Mouse (Mus musculus) hindbrain, postnatal 0 days (tissue): ENCODE data around the gene Aldh1a2. TPM values are rescaled to one million over a fixed set of nuclear protein-coding genes. Genes with fewer than 3 reads are reported as not detected.

Experiments used
- ATAC-seq: fragments of 200-750 bp; cut with Nextera tagmentation; 2 replicates; pipeline ENCODE4 v1.8.0; 2017; ENCODE audit warnings: mild to moderate bottlenecking, moderate TSS enrichment, moderate library complexity
- DNase-seq: peaks from one replicate; pipeline ENCODE4 v3.0.0-alpha.2; 2015; ENCODE audit warnings: low spot score
- H3K27ac ChIP-seq: fragments of 300-500 bp; sonication (generic); 2 replicates; pipeline ENCODE4 v1.5.1; 2014; ENCODE audit warnings: mild to moderate bottlenecking
- H3K27me3 ChIP-seq: fragments of 300-500 bp; sonication (generic); 2 replicates; pipeline ENCODE4 v1.6.1; 2014; ENCODE audit warnings: low read length, mixed read lengths; ENCODE audit not compliant: insufficient read depth
- H3K36me3 ChIP-seq: fragments of 300-500 bp; sonication (generic); 2 replicates; pipeline ENCODE4 v1.6.1; 2014; ENCODE audit warnings: low read length, mixed read lengths; ENCODE audit not compliant: insufficient read depth
- H3K4me1 ChIP-seq: fragments of 300-500 bp; sonication (generic); 2 replicates; pipeline ENCODE4 v1.6.1; 2014; ENCODE audit warnings: antibody characterized with exemption, low read length, mixed read lengths; ENCODE audit not compliant: insufficient read depth
- H3K4me2 ChIP-seq: fragments of 300-500 bp; sonication (generic); 2 replicates; pipeline ENCODE4 v1.6.1; 2014; ENCODE audit warnings: low read depth, mild to moderate bottlenecking, low read length, moderate library complexity, mixed read lengths
- H3K4me3 ChIP-seq: fragments of 300-500 bp; sonication (generic); 2 replicates; pipeline ENCODE4 v1.5.1; 2014; ENCODE audit warnings: low read length
- H3K9ac ChIP-seq: fragments of 300-500 bp; sonication (generic); replicated peaks from 2 replicates; pipeline ENCODE4 v1.6.1; 2014; ENCODE audit warnings: mild to moderate bottlenecking, low read length, moderate library complexity, mixed read lengths
- H3K9me3 ChIP-seq: fragments of 300-500 bp; sonication (generic); 2 replicates; pipeline ENCODE4 v1.6.1; 2016; ENCODE audit warnings: low read length, mixed read lengths
- CTCF ChIP-seq: IDR thresholded peaks from 2 replicates; pipeline ENCODE4 v1.5.1; 2016; ENCODE audit warnings: antibody characterized with exemption, control low read depth, low read depth
- WGBS: fragments of 180-500 bp; shearing (Covaris S2); extraction: QIAGEN DNeasy Blood & Tissue Kit; methylation state at CpG from one replicate; pipeline ENCODE4 v1.1.7; 2014; 5-methylcytosine and 5-hydroxymethylcytosine counted together
- polyA plus RNA-seq: library from polyadenylated mRNA; unstranded; fragments of >200 nt; fragmentation: Nextera tagmentation; extraction: Ambion mirVana; gene quantifications from 2 replicates; pipeline ENCODE4 v1.2.1, GENCODE M21; 2015
- total RNA-seq: library from RNA; depleted of rRNA; stranded (reverse); fragments of >200 nt; gene quantifications from 2 replicates; pipeline ENCODE4 v1.2.3, GENCODE M21; 2014

Gene Aldh1a2
- total and polyA plus RNA-seq, 2 experiments from 2014 or later = 20.4 to 31.4 TPM

DNA sequence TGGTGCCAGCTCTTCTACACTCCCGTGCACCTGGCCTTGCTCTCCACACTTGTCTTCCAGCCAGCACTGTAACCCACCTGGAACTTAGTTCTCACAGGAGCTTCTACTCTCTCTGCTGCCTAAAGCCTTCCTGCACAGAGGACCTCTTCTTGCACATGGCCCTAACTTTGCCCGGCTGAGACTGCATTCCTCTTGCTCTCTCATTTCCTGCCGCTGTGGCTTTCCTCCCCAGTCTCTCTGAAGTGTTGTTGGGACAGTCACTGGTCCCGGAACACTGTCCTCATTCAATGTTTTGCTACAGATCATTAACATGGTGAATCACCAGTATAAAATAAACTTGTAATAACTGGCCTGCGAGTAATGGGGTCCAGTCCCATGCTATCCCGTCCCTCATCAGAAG is 73.1 kb downstream of the Aldh1a2 start:
- no peaks in the 10 kb centered on the region for H3K4me1 ChIP-seq
- no peaks in the 10 kb centered on the region for H3K27me3 ChIP-seq
- ATAC-seq (no peak), DNase-seq (no peak)
- TF ChIP-seq CTCF = no peak
- no peaks in the 10 kb centered on the region for H3K9me3 ChIP-seq
- H3K9ac ChIP-seq = no peak overlapping the region
- H3K4me3 ChIP-seq = no peak overlapping the region
- H3K27ac ChIP-seq = no peak overlapping the region
- no peaks in the 10 kb centered on the region for H3K36me3 ChIP-seq
- 90% methylated on average over 6 of the region's 6 CpGs for WGBS
- no peak overlapping the region for H3K4me2 ChIP-seq

DNA sequence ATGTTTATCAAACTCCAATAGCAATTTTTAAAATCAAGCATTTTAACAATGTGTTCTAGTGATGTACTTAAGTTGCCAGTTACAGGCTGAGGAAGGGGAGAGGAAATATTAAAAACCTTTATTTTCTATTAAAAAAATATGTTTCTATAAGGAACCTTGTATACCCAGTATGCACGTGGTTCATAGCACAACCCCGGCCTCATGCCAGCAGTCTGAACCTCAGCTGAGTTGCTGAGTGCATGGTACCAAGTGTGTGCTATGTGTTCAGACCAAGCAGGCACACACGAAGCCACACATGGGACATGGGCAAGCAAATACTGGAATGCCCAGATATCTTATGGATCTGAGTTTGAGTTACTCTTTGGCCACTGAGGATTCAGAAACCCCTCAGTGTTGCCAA is 74.2 kb downstream of the Aldh1a2 start:
- no peaks in the 10 kb centered on the region for H3K9me3 ChIP-seq
- TF ChIP-seq CTCF = no peak
- H3K4me3 ChIP-seq = no peak overlapping the region
- H3K36me3 ChIP-seq = no peaks in the 10 kb centered on the region
- H3K4me1 ChIP-seq = no peaks in the 10 kb centered on the region
- no peak overlapping the region for H3K4me2 ChIP-seq
- ATAC-seq (no peak), DNase-seq (no peak)
- no peaks in the 10 kb centered on the region for H3K27me3 ChIP-seq
- 86% methylated on average over 3 of the region's 3 CpGs for WGBS
- H3K9ac ChIP-seq = no peak overlapping the region
- no peak overlapping the region for H3K27ac ChIP-seq

DNA sequence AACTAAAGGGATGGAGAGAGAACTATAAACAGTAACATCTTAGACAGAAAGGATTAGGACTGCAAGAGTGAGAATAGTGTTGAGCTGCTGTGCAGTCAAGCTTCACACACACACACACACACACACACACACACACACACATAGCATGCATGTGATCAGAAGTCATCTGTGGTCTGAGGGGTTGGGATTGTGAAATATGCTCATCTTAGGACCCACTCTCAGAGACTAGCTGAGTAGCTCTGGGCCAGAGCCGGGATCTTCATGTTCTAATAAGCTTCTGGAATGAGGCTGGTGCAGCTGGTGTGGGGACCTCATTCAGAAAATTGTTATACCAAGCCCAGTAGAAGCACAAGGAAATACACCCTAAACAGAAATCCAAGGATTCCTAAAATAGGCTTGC is 75.1 kb downstream of the Aldh1a2 start:
- no peak overlapping the region for H3K4me2 ChIP-seq
- DNase-seq (no peak), ATAC-seq (no peak)
- no peaks in the 10 kb centered on the region for H3K36me3 ChIP-seq
- no peaks in the 10 kb centered on the region for H3K9me3 ChIP-seq
- H3K27ac ChIP-seq = no peak overlapping the region
- no peak overlapping the region for H3K4me3 ChIP-seq
- H3K4me1 ChIP-seq = no peaks in the 10 kb centered on the region
- TF ChIP-seq CTCF = no peak
- no peaks in the 10 kb centered on the region for H3K27me3 ChIP-seq
- no peak overlapping the region for H3K9ac ChIP-seq
- WGBS = 89% methylated on average over 1 of the region's 1 CpGs

DNA sequence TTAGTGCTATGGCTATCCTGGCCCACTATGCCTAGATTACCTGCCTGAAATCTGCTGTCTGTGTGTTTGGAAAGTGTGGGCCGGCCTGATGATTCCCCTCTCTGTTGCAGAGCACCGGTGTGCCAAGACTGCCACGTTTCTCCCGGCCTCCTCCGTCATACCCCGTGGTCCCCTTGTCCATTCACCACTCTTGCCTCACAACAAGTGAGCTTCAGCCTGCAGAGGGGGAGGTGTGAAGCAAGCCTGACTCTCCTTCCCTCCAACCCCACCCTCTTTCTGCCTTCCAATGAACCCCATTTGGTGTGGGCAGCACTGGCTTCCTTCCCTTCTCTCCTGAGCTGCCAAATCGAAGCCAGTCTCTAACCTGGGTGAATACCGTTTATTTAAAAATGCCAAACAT is 79.9 kb downstream of the Aldh1a2 start:
- no peak for TF ChIP-seq CTCF

DNA sequence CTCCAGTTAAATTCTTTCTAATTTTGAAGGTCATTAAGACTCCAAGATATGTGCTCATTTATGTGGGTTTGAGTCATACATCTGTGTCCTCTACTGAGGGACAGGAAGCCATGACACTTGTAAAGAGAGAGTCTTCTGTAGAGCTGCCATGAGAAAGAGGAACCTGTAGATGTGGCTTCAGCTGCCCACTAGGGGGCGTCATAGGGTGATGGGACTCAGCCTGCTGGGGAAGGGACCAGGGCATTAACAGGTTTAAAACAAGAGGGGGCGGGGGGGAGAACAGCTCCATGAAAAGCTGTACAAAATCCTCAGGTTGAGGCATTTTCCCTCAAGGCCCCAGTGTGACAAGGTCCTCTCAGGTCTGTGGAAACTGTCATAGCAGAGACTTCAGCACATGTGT is 88.0 kb downstream of the Aldh1a2 start:
- H3K4me1 ChIP-seq = no peaks in the 10 kb centered on the region
- H3K4me3 ChIP-seq = no peak overlapping the region
- no peaks in the 10 kb centered on the region for H3K27me3 ChIP-seq
- DNase-seq (no peak), ATAC-seq (no peak)
- no peak overlapping the region for H3K27ac ChIP-seq
- no peak; the same call in 1 of the 2 replicates for TF ChIP-seq CTCF
- no peaks in the 10 kb centered on the region for H3K36me3 ChIP-seq
- H3K4me2 ChIP-seq = no peak overlapping the region
- WGBS = 41% methylated on average over 2 of the region's 2 CpGs
- H3K9me3 ChIP-seq = no peaks in the 10 kb centered on the region
- no peak overlapping the region for H3K9ac ChIP-seq

More for the DNA sequence above, 79.9 kb downstream of the Aldh1a2 start:
- Histone ChIP-seq H3K27ac (no peak overlapping the region), H3K36me3 (no peaks in the 10 kb centered on the region), H3K4me3 (no peak overlapping the region), H3K9me3 (no peaks in the 10 kb centered on the region), H3K4me2 (no peak overlapping the region), H3K27me3 (no peaks in the 10 kb centered on the region), H3K4me1 (no peaks in the 10 kb centered on the region), H3K9ac (no peak overlapping the region)
- ATAC-seq (no peak), DNase-seq (no peak)
- WGBS = 72% methylated on average over 8 of the region's 8 CpGs

DNA sequence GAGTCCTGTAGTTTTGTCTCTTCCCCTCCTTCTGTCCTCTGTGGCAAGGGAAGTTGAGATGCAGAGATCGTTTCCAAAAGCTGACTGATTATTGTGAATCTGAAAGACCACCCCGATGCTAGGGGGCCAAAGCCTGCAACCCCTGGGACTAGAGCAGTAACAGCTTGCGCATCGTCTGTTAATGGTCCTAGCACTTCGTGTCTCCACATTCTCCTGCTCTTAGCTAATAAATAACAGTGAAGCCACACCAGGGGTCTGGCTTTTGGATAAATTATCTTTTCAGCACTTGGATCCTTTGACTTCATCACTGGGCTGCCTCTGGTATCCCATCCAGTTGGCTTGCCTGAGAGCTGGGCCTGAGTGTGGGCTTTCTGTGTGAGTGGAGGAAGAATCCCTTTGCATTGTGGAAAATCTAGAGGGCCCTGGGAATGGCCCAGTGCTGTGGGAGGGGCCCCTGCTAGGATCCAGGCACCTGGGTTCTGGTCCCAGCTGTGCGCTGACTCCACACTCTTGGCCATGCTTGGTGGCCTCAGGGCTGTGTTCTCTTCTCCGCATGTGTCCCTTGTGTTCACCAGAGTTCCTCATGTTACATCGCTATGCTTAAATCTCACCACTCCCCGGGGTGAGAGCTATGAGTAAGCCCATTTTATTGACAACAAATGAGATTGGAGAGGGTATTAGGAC is 91.7 kb downstream of the Aldh1a2 start:
- no peak overlapping the region for H3K4me2 ChIP-seq
- no peak for DNase-seq
- no peaks in the 10 kb centered on the region for H3K9me3 ChIP-seq
- H3K36me3 ChIP-seq = no peaks in the 10 kb centered on the region
- 72% methylated on average over 9 of the region's 9 CpGs for WGBS
- no peak for ATAC-seq
- no peak for TF ChIP-seq CTCF
- H3K27me3 ChIP-seq = no peaks in the 10 kb centered on the region
- no peaks in the 10 kb centered on the region for H3K4me1 ChIP-seq
- H3K27ac ChIP-seq = no peak overlapping the region
- no peak overlapping the region for H3K9ac ChIP-seq
- no peak overlapping the region for H3K4me3 ChIP-seq

DNA sequence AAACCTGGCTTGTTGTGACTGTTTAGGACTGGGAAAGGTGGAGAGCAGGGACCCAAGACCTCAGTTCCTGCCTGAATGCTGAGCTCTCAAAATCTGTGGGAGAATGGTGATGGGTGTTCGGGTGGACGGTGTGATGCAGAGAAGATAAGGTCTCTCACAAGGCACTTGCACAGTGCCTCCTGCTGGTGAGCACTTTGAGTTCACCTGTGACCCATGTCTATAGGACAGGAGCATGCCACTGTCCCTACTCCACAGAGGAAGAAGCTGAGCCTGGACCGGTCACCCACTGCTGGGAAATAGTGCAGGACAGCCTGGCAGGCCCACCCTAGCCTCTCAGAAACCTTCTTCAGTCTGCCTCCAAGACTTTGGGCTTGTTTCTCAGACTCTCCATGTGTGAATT is 100.4 kb downstream of the Aldh1a2 start:
- H3K27ac ChIP-seq = no peak overlapping the region
- H3K4me2 ChIP-seq = no peak overlapping the region
- no peak for TF ChIP-seq CTCF
- H3K27me3 ChIP-seq = no peaks in the 10 kb centered on the region
- 86% methylated on average over 3 of the region's 3 CpGs for WGBS
- no peaks in the 10 kb centered on the region for H3K36me3 ChIP-seq
- no peaks in the 10 kb centered on the region for H3K4me1 ChIP-seq
- no peaks in the 10 kb centered on the region for H3K9me3 ChIP-seq
- no peak overlapping the region for H3K4me3 ChIP-seq
- H3K9ac ChIP-seq = no peak overlapping the region
- DNase-seq (no peak), ATAC-seq (no peak)
